Mouse (Mus musculus) forebrain, embryonic 16.5 days (tissue): Measurements from ENCODE around the gene Tmem88b. TPM values are rescaled to one million over a fixed set of nuclear protein-coding genes. Genes with fewer than 3 reads are reported as not detected.

Source experiments
- ATAC-seq: fragments of 200-750 bp; cut with Nextera tagmentation; 2 replicates; pipeline ENCODE4 v1.8.0; 2017; ENCODE audit warnings: mild to moderate bottlenecking, moderate library complexity
- H3K27ac ChIP-seq: fragments of 300-500 bp; sonication (generic); 2 replicates; pipeline ENCODE4 v1.5.1; 2014; ENCODE audit warnings: low read length, control low read depth
- H3K27me3 ChIP-seq: fragments of 300-500 bp; sonication (generic); replicated peaks from 2 replicates; pipeline ENCODE4 v1.6.1; 2014; ENCODE audit warnings: low read length; ENCODE audit not compliant: control insufficient read depth, insufficient read depth
- H3K36me3 ChIP-seq: fragments of 300-500 bp; sonication (generic); 2 replicates; pipeline ENCODE4 v1.6.1; 2014; ENCODE audit not compliant: control insufficient read depth, insufficient read depth
- H3K4me1 ChIP-seq: fragments of 300-500 bp; sonication (generic); replicated peaks from 2 replicates; pipeline ENCODE4 v1.6.1; 2014; ENCODE audit warnings: low read length; ENCODE audit not compliant: control insufficient read depth, insufficient read depth
- H3K4me2 ChIP-seq: fragments of 300-500 bp; sonication (generic); 2 replicates; pipeline ENCODE4 v1.6.1; 2014; ENCODE audit warnings: mild to moderate bottlenecking, low read length, control low read depth
- H3K4me3 ChIP-seq: fragments of 300-500 bp; sonication (generic); replicated peaks from 2 replicates; pipeline ENCODE4 v1.5.1; 2014; ENCODE audit warnings: mild to moderate bottlenecking, low read length, control low read depth
- H3K9ac ChIP-seq: fragments of 300-500 bp; sonication (generic); replicated peaks from 2 replicates; pipeline ENCODE4 v1.6.1; 2014; ENCODE audit warnings: low read depth, low read length, control low read depth
- H3K9me3 ChIP-seq: fragments of 300-500 bp; sonication (generic); 2 replicates; pipeline ENCODE4 v1.6.1; 2016; ENCODE audit warnings: low read length; ENCODE audit not compliant: control insufficient read depth
- WGBS: fragments of 180-500 bp; shearing (Covaris S2); extraction: QIAGEN DNeasy Blood & Tissue Kit; methylation state at CpG from one replicate; pipeline ENCODE4 v1.1.7; 2014; 5-methylcytosine and 5-hydroxymethylcytosine counted together
- polyA plus RNA-seq: library from polyadenylated mRNA; unstranded; fragments of >200 nt; fragmentation: Nextera tagmentation; extraction: Ambion mirVana; gene quantifications from 2 replicates; pipeline ENCODE4 v1.2.1, GENCODE M21; 2015

Gene Tmem88b
- polyA plus RNA-seq, 1 experiment from 2014 or later = 0.47 TPM

DNA sequence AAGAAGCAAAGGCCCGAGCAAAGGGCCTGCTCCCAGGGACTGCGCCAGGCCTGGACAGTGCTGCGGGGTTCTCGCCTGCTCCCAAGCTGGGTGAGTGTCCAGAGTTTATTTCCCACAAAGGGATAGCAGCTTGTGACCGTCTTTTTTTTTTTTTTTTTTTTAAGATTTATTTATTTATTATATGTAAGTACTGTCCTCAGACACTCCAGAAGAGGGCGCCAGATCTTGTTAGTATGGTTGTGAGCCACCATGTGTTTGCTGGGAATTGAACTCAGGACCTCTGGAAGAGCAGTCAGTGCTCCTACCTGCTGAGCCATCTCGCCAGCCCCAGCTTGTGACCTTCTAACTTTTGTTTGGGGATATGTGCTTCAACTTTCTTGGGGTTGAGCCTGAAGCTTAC lies 35.4 kb upstream of the Tmem88b start:
- no peak overlapping the region for H3K4me2 ChIP-seq
- H3K4me3 ChIP-seq = no peak overlapping the region
- no peak for ATAC-seq
- no peak overlapping the region for H3K9ac ChIP-seq
- no peaks in the 10 kb centered on the region for H3K27me3 ChIP-seq
- no peaks in the 10 kb centered on the region for H3K9me3 ChIP-seq
- H3K27ac ChIP-seq = no peak overlapping the region
- H3K4me1 ChIP-seq = no peaks in the 10 kb centered on the region
- WGBS = 76% methylated on average over 7 of the region's 7 CpGs
- H3K36me3 ChIP-seq = peaks cover 75% of the 10 kb centered on the region

DNA sequence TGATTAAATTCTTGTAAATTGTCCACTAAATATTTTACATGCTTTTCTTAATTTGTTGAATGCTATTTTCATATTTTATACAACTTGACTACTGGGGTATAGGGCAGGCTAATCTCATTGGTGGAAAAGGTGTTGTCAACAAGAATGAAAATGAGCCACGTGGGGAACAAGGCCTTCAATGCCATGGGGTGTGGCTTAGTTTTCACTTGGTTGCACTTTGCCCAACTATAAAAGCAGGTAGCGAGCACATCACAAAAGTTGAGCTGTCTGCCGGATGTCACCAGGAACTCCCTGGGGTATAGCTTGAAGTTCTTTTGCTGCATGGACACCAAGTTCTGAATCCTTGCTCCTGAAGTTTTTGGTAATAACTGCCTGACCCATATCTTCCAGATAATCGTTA lies 31.9 kb upstream of the Tmem88b start:
- Histone ChIP-seq H3K27ac (no peak overlapping the region), H3K27me3 (no peaks in the 10 kb centered on the region), H3K9ac (no peak overlapping the region), H3K4me1 (peaks cover 17% of the 10 kb centered on the region), H3K4me2 (no peak overlapping the region), H3K36me3 (peaks cover 60% of the 10 kb centered on the region), H3K9me3 (no peaks in the 10 kb centered on the region), H3K4me3 (no peak overlapping the region)
- no peak for ATAC-seq
- WGBS = 71% methylated on average over 4 of the region's 4 CpGs

DNA sequence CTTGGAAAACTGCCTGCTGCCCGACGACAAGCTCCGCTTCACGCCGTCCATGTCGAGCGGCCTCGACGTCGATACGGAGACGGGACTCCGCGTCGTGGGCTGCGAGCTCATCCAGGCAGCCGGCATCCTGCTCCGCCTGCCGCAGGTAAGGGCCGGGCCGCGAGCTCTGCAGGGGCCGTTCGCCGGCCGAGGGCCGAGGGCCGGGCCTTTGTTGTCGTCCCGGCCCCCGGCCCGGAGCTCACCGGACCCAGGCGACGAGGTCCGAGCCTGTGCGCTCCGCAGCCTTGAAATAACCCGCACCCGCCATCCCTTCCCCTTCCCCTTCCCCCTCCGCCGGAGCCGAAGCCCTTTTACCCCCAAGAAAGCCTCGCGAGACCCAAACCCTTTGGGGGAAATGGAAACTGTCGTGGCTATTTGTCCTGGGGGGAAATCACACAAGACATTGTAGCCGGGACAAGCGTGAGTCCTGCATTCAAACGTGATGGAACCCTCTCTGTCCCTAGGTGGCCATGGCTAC lies 27.0 kb upstream of the Tmem88b start:
- no peaks in the 10 kb centered on the region for H3K9me3 ChIP-seq
- H3K9ac ChIP-seq = peak overlapping the region; percentile 97
- no peaks in the 10 kb centered on the region for H3K27me3 ChIP-seq
- under 1% methylated on average over 48 of the region's 49 CpGs for WGBS
- ATAC-seq = peak; percentile 29
- H3K4me3 ChIP-seq = peak overlapping the region; percentile 90
- peak overlapping the region; percentile 84 for H3K27ac ChIP-seq
- peak overlapping the region; percentile 88 for H3K4me2 ChIP-seq
- peaks cover 22% of the 10 kb centered on the region for H3K4me1 ChIP-seq
- H3K36me3 ChIP-seq = peaks cover 46% of the 10 kb centered on the region

DNA sequence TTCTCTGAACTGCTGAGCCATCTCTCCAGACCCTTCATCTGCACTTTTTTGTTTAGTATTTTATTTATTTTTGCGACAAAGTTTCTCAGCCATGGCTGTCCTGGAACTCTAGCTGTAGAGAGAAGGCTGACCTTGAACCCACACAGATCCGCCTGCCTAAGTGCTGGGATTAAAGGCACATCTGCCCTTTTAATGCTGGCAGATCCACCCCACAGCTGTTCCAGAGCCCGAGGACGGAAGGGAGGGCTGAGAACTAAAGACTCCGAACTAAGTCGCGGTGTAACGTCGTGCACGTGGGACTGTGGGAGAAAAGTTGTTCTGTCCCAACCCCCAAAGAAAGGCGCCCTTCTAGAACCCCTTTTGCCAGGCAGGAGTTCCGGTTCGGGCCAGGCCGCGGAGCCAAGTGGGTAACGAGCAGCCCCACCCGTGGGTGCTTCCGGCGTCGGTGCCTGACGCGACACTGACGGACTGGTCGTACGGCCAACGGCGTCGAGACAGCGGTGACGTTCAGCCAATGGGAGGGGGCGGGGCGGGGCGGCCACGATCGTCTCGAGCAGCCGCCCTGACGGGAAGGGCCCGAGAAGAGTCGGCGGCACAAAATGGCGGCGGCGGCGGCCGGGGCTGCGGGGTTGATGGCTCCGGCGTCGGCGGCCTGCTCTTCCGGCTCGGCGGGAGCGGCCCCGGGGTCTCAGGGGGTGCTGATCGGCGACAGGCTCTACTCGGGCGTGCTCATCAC lies 26.4 kb upstream of the Tmem88b start, which contains the start of gene Ccnl2:
Gene Ccnl2 (plus strand): TSS at position 561 of the 736 bp plus-strand sequence.
- no peaks in the 10 kb centered on the region for H3K9me3 ChIP-seq
- peaks cover 43% of the 10 kb centered on the region for H3K36me3 ChIP-seq
- peak within 1 kb of the TSS; percentile 97 for H3K9ac ChIP-seq
- peak; percentile 100 for ATAC-seq
- H3K4me3 ChIP-seq = peak within 1 kb of the TSS; percentile 90
- H3K4me1 ChIP-seq = peaks cover 22% of the 10 kb centered on the region
- H3K27me3 ChIP-seq = no peaks in the 10 kb centered on the region
- WGBS = under 1% methylated on average over 60 of the region's 60 CpGs
- H3K27ac ChIP-seq = peak within 1 kb of the TSS; percentile 86
- H3K4me2 ChIP-seq = peak within 1 kb of the TSS; percentile 88

DNA sequence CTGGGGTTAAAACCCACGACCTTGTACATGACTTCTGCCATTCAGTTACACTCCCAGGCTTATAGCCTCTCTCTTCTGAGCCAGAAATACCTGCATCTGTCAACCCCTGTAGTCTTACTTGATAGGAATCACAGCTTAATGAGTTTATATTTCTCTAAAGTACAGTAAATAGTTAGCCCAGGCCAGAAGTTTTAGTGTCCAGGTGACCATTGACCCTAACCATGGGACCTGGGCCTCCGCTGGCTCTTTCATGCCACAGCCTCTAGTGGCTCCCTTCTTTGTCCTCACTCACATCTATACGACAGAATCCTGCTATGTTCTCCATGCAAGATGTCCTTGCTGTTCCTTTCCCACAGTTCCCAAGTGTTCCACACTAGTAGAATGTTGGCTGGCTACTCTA lies 22.2 kb upstream of the Tmem88b start:
- 92% methylated on average over 3 of the region's 3 CpGs for WGBS

DNA sequence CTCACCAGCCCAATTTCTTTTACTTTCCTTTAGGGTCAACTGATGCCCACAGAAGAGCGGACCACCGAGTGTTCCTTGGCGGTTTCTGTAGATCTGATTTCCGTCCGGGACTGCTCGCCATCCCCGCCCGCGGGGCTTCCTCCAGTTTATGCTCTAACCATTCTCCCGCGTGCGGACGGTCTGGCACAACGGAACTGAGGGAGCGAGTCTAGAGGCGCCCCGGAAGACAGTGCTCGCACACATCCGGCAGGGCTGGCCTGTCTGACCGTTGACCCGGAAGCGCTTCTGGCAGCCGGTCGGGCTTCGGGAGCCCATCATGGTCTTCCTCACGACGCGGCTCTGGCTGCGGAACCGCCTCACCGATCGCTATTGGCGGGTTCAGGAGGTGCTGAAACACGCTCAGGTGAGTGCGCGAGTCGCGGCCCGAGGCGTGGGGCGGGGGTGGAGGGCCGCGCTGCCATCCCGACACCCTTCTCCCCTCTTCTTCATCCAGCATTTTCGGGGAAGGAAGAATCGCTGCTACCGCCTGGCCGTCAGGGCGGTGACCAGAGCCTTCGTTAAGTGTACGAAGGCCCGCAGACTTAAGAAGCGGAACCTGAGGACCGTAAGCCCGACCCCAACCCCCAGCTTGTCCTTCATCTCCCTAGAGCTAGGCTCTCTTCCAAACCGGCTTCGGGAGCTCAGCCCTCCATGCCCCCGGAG lies 17.8 kb upstream of the Tmem88b start:
- H3K4me3 ChIP-seq = peak overlapping the region; percentile 93
- H3K27me3 ChIP-seq = no peaks in the 10 kb centered on the region
- WGBS = under 1% methylated on average over 58 of the region's 58 CpGs
- H3K27ac ChIP-seq = peak overlapping the region; percentile 78
- ATAC-seq = peak; percentile 99
- peaks cover 4% of the 10 kb centered on the region for H3K36me3 ChIP-seq
- no peaks in the 10 kb centered on the region for H3K9me3 ChIP-seq
- peak overlapping the region; percentile 83 for H3K9ac ChIP-seq
- H3K4me2 ChIP-seq = peak overlapping the region; percentile 79
- peaks cover 19% of the 10 kb centered on the region for H3K4me1 ChIP-seq

More for the DNA sequence above, 22.2 kb upstream of the Tmem88b start:
- H3K27me3 ChIP-seq = no peaks in the 10 kb centered on the region
- no peak overlapping the region for H3K4me3 ChIP-seq
- peaks cover 23% of the 10 kb centered on the region for H3K4me1 ChIP-seq
- no peak overlapping the region for H3K9ac ChIP-seq
- peaks cover 21% of the 10 kb centered on the region for H3K36me3 ChIP-seq
- no peak overlapping the region for H3K4me2 ChIP-seq
- no peak for ATAC-seq
- no peaks in the 10 kb centered on the region for H3K9me3 ChIP-seq
- H3K27ac ChIP-seq = no peak overlapping the region

DNA sequence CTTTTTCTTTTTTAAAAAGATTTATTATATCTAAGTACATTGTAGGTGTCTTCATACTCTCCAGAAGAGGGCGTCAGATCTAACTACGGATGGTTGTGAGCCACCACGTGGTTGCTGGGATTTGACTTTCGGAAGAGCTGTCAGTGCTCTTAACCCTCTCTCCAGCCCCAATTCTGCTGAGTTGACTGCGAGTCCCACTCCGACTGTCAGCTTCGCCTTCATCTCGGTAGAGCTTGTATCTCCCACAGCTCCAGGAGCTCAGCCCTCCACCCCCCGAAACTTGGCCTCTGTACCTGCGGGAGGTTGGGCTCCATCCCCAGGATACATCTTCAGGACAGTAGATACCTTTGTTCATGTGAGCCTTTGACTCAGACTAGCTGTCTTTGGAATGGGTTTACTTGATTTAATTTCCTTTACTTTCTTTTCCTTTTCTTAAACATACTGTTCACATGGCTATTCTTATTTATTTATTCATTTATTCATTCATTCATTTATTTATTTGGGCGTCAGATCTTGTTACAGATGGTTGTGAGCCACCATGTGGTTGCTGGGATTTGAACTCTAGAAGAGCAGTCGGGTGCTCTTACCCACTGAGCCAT lies 17.2 kb upstream of the Tmem88b start, which contains the start of gene Mrpl20:
Gene Mrpl20 (plus strand): TSS at position 138 of the 599 bp plus-strand sequence.
- Histone ChIP-seq H3K4me2 (peak within 1 kb of the TSS; percentile 79), H3K27me3 (no peaks in the 10 kb centered on the region), H3K4me1 (peaks cover 19% of the 10 kb centered on the region), H3K27ac (peak within 1 kb of the TSS; percentile 78), H3K4me3 (peak within 1 kb of the TSS; percentile 93), H3K36me3 (peaks cover under 1% of the 10 kb centered on the region; the same call in 1 of the 2 replicates), H3K9ac (peak within 1 kb of the TSS; percentile 83), H3K9me3 (no peaks in the 10 kb centered on the region)
- ATAC-seq = peak; percentile 27; the same call in 1 of the 2 replicates
- WGBS = 14% methylated on average over 12 of the region's 12 CpGs

DNA sequence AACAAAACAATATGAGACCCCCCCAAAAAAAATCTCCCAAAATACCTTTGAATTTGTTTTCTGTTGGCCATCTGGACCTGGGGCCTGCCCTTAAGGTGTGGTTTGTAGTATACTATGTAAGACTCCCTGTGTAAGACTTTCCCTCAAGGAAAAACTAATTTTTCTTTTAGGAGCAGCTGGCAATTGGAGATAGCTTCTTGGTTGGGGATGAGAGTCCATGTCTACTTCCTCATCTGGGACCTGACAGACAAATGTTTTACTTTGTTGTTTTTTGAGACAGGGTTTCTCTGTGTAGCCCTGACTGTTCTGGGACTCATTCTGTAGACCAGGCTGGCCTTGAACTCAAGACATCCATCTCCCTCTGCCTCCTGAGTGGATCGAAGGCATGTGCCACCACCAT lies 16.4 kb upstream of the Tmem88b start:
- peaks cover 19% of the 10 kb centered on the region for H3K4me1 ChIP-seq
- WGBS = 86% methylated on average over 1 of the region's 1 CpGs
- no peak overlapping the region for H3K4me3 ChIP-seq
- H3K36me3 ChIP-seq = no peaks in the 10 kb centered on the region
- H3K9ac ChIP-seq = no peak overlapping the region
- no peaks in the 10 kb centered on the region for H3K9me3 ChIP-seq
- H3K27me3 ChIP-seq = no peaks in the 10 kb centered on the region
- no peak for ATAC-seq
- no peak overlapping the region for H3K4me2 ChIP-seq
- no peak overlapping the region for H3K27ac ChIP-seq

DNA sequence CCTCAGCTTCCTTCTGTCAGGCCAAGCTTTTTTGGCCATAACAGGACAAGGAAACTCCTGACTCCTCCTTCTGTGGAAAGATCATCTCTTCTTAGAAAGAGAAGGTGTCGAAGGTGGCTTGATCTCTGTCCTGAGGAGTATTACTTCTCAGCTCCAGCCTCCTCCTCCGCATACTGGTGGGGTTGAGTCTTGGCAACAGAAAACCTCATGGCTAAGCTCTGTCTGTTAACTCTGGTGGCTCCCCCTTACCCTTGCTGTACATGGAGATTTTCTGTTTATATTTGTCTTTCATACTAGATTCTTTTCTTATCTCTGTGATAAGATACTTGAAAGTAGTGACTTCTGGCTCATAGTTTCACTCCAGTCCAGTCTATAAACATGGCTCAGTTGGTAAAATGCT lies 8.1 kb upstream of the Tmem88b start:
- H3K9ac ChIP-seq = no peak overlapping the region
- H3K4me1 ChIP-seq = no peaks in the 10 kb centered on the region
- no peak overlapping the region for H3K27ac ChIP-seq
- ATAC-seq = no peak
- H3K27me3 ChIP-seq = 0 out of 2 replicates have a peak, but pooled peaks cover 2% of the 10 kb centered on the region
- WGBS = 88% methylated on average over 2 of the region's 2 CpGs
- no peak overlapping the region for H3K4me2 ChIP-seq
- no peak overlapping the region for H3K4me3 ChIP-seq
- no peaks in the 10 kb centered on the region for H3K36me3 ChIP-seq
- no peaks in the 10 kb centered on the region for H3K9me3 ChIP-seq
